Mouse (Mus musculus) embryonic fibroblast, embryonic 13.5 days (primary cell): Measurements from ENCODE around the gene Fgf18. TPM values are rescaled to one million over a fixed set of nuclear protein-coding genes. Genes with fewer than 3 reads are reported as not detected.

ENCODE experiments used
- H3K27ac ChIP-seq: 2 replicates; pipeline ENCODE4 v1.5.1; 2012; ENCODE audit warnings: low read length, control low read depth, inconsistent platforms; ENCODE audit not compliant: insufficient read depth
- H3K4me1 ChIP-seq: 2 replicates; pipeline ENCODE4 v1.6.1; 2011; ENCODE audit warnings: low read length; ENCODE audit not compliant: control insufficient read depth, insufficient read depth
- H3K4me3 ChIP-seq: 2 replicates; pipeline ENCODE4 v1.5.1; 2011; ENCODE audit warnings: mild to moderate bottlenecking, control low read depth, low read length; ENCODE audit not compliant: insufficient read depth
- CTCF ChIP-seq: IDR thresholded peaks from 2 replicates; pipeline ENCODE4 v1.5.1; 2011; ENCODE audit warnings: mild to moderate bottlenecking, control low read depth, low read length, moderate library complexity, borderline replicate concordance; ENCODE audit not compliant: insufficient read depth
- POLR2A ChIP-seq: IDR thresholded peaks from 2 replicates; pipeline ENCODE4 v1.6.1; 2011; ENCODE audit warnings: low read depth, mild to moderate bottlenecking, control low read depth, low read length, moderate library complexity
- polyA plus RNA-seq: library from polyadenylated mRNA; stranded (reverse); fragments of >200 nt; gene quantifications from 2 replicates; pipeline ENCODE4 v1.2.4, GENCODE M21; 2011; ENCODE audit warnings: low read depth; ENCODE audit not compliant: missing spikeins, insufficient read length

The Fgf18 gene
- polyA plus RNA-seq, 1 experiment, result 8.3 TPM

DNA sequence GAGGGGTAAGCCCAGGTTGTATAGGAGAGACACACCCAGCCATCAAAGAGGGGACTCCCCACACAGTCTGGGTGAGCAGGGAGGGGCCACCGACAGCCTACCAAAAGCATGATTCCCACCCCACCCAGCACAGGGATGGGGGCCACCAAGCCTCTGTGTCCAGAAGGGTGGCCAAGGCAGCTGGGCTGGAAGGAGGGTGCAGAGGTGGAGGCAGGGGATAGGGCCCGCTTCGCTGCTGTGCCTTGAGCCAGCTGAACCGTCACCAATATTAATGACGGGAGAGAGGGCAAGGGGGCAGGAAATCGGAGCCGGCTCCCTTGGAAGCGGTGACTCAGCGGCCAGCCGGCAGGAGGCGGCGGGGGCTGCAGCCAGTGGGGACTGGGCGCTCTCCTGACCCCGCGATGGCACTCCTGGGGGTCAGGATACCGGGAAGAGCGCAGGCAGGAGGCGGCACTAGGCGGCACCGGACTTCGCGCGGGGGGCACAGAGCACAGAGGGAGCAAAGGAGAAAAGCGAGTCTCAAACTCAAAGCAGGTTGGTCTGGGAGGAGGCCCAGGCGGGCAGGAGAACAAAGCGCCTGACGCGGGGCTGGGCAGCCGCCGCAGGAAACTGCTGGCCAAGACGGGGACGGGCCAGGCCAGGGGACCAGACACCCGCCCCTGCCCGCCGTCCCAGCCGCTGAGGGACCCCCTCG is 24.5 kb downstream of the Fgf18 start:
- Histone ChIP-seq H3K27ac (peak overlapping the region; percentile 41), H3K4me1 (no peaks in the 10 kb centered on the region), H3K4me3 (0 out of 2 replicates have a peak overlapping the region, but pooled peaks have one; percentile 6)
- TF ChIP-seq CTCF (no peak), POLR2A (no peak)

DNA sequence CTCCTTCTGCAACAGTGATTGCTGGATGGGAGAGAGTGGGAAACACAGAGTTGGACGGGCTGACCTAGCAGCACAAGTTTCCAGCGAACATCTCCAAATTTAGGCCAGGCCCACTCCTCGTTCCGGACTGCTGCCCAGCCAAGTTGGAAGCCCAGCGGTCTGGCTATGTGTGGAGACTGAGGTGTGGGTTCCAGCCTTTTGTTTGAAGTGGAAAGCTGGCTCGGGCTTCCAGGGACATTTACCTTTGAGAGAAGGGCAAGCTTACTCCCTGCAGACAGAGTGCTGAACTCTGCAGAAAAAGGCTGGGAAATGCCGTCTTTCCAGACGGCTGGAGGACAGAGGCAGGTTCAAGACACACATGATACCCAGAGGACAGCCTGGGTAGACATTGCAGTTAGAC is 27.6 kb downstream of the Fgf18 start:
- Histone ChIP-seq H3K4me3 (no peak overlapping the region), H3K4me1 (no peaks in the 10 kb centered on the region), H3K27ac (no peak overlapping the region)
- no peak for TF ChIP-seq POLR2A
- TF ChIP-seq CTCF, result no peak

- Histone ChIP-seq H3K4me3 (no peak overlapping the region), H3K27ac (no peak overlapping the region), H3K4me1 (no peaks in the 10 kb centered on the region)
- TF ChIP-seq POLR2A (no peak), CTCF (no peak)
These were observed 28.1 kb downstream of the Fgf18 start for GRCm38 (mm10) chr11:33119116-33119515.

GRCm38 (mm10) chr11:33118480-33118879 is 28.7 kb downstream of the Fgf18 start:
- Histone ChIP-seq H3K4me1 (no peaks in the 10 kb centered on the region), H3K4me3 (no peak overlapping the region), H3K27ac (no peak overlapping the region)
- TF ChIP-seq POLR2A (no peak), CTCF (no peak)

DNA sequence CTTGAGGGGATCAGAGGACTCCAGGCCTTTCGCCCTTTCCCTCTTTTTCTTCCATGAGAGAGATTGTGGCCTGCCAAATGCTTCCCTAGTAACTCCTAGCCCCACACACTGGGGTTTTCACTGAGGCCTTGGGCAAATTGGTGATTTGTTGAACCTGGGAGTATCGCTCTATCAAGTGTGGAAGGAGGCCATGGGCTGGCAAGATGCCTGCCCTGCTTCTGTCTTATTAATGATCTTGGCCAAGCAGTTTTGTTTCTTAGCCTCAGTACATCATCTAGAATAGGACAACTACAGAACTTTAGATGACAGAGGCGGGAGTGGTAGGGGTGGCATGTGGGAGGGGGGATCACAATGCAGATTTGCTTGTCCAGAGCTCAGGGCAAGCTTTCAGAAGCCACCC is 31.4 kb downstream of the Fgf18 start:
- Histone ChIP-seq H3K4me1 (no peaks in the 10 kb centered on the region), H3K4me3 (no peak overlapping the region), H3K27ac (no peak overlapping the region)
- TF ChIP-seq POLR2A (no peak), CTCF (no peak)

DNA sequence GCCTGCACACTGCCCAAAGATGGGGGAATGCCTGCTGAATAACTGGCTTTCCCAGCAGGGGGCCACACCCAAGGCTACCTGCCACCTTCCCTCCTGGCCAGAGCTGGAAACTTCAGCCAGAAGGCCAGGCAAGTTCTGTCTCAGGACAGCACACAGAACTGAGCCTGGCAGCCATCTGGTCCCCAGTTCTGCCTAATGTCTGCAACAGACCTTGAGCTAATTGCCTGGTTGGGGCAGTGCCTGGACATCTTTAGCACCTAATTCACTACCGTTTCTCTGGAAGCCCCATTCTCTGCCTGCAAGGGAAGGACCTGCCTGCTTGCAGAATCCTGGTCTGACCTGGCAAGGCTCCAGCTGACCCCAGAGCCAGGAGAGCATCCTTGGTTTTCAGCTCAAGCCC is 34.8 kb downstream of the Fgf18 start:
- no peaks in the 10 kb centered on the region for H3K4me1 ChIP-seq
- no peak overlapping the region for H3K27ac ChIP-seq
- TF ChIP-seq POLR2A (no peak), CTCF (no peak)
- no peak overlapping the region for H3K4me3 ChIP-seq

- H3K4me3 ChIP-seq, result no peak overlapping the region
- H3K27ac ChIP-seq, result no peak overlapping the region
- TF ChIP-seq CTCF (no peak), POLR2A (no peak)
These were observed 37.1 kb downstream of the Fgf18 start for GRCm38 (mm10) chr11:33110111-33110510.

DNA sequence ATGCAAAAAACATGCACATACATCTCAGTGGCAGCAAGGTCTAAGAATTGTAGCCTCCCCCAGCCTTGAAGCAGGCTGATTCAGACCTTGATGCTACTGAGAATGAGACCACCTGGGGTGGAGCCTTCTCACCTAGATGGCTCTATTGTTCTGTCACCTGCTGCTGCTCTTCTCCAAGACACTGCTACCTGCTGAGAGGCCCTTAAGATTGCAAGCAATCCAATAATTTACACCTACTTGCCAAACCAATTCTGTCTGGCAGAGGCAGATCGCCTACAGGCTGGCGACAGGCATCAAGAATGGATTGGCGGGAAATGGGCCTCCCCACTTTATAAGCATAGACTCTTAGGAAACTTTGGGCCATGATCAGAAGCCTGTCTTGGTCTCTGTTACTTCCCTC is 39.7 kb downstream of the Fgf18 start:
- Histone ChIP-seq H3K4me1 (no peaks in the 10 kb centered on the region), H3K4me3 (no peak overlapping the region), H3K27ac (no peak overlapping the region)
- TF ChIP-seq POLR2A, result no peak
- no peak for TF ChIP-seq CTCF

More at GRCm38 (mm10) chr11:33110111-33110510, 37.1 kb downstream of the Fgf18 start:
- no peaks in the 10 kb centered on the region for H3K4me1 ChIP-seq

DNA sequence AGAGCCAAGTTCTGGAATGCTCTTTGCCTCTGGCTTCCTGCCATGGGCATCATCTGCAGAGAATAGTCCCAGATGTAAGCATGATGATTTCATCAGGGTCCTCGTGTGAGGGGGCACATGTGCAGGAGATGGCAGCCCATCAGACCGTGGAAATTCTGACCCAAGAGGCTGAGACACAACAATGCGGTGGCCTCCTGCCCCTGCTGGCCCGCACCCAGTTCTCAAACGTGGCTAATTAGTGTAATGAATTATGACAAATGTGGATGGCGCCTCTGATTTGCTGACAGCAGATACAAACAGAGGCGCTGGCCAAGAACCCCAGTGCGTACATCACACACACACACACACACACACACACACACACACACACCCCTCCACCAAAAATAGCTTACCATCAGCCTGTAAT is 42.3 kb downstream of the Fgf18 start:
- Histone ChIP-seq H3K27ac (no peak overlapping the region), H3K4me3 (no peak overlapping the region), H3K4me1 (no peaks in the 10 kb centered on the region)
- no peak for TF ChIP-seq POLR2A
- TF ChIP-seq CTCF, result no peak

- H3K4me1 ChIP-seq, result no peaks in the 10 kb centered on the region
- H3K27ac ChIP-seq, result no peak overlapping the region
- TF ChIP-seq CTCF (no peak), POLR2A (no peak)
- no peak overlapping the region for H3K4me3 ChIP-seq
These were observed 43.8 kb downstream of the Fgf18 start for GRCm38 (mm10) chr11:33103291-33103943.
